Mouse (Mus musculus): ENCODE results near the gene Mpv17l. TPM values are rescaled to one million over a fixed set of nuclear protein-coding genes. Genes with fewer than 3 reads are reported as not detected.
"Not testable (repeated sequence)": the region's sequence is repeated elsewhere in the genome, so short reads cannot be mapped to it uniquely, and the experiment has no call there.

Gene Mpv17l
- polyA plus RNA-seq, 1 experiment from 2014 or later: 3.0 TPM

- ATAC-seq (ENCODE audit: insufficient number of reproducible peaks, low FRiP score); H3K4me3 ChIP-seq; H3K36me3 ChIP-seq; H3K4me2 ChIP-seq; H3K9ac ChIP-seq; H3K4me1 ChIP-seq (replicated peaks); H3K27me3 ChIP-seq (replicated peaks); H3K27ac ChIP-seq (ENCODE audit: poor library complexity, severe bottlenecking): not testable (repeated sequence)
- 45% methylated on average over 1 of the region's 1 CpGs for WGBS
- peaks cover 11% of the 10 kb centered on the region; the same call in 1 of the 2 replicates for H3K9me3 ChIP-seq (replicated peaks)
These were observed 74.1 kb downstream of the Mpv17l start for GRCm38 (mm10) chr16:13977026-13977425.

GRCm38 (mm10) chr16:13981726-13982125 is 78.8 kb downstream of the Mpv17l start:
- not testable (repeated sequence) for H3K9ac ChIP-seq; H3K4me1 ChIP-seq (replicated peaks); H3K36me3 ChIP-seq; H3K27me3 ChIP-seq (replicated peaks); ATAC-seq (ENCODE audit: insufficient number of reproducible peaks, low FRiP score); H3K4me2 ChIP-seq; H3K27ac ChIP-seq (ENCODE audit: poor library complexity, severe bottlenecking); H3K9me3 ChIP-seq (replicated peaks); H3K4me3 ChIP-seq
- WGBS: 67% methylated on average over 3 of the region's 3 CpGs

- Histone ChIP-seq H3K4me1 (replicated peaks) (peaks cover 8% of the 10 kb centered on the region; the same call in 1 of the 2 replicates), H3K9me3 (replicated peaks) (no peaks in the 10 kb centered on the region), H3K27me3 (replicated peaks) (peaks cover 21% of the 10 kb centered on the region), H3K4me3 (no peak overlapping the region), H3K36me3 (no peaks in the 10 kb centered on the region), H3K4me2 (no peak overlapping the region), H3K27ac (ENCODE audit: poor library complexity, severe bottlenecking) (no peak overlapping the region), H3K9ac (no peak overlapping the region)
- WGBS: 79% methylated on average over 5 of the region's 5 CpGs
- ATAC-seq (ENCODE audit: insufficient number of reproducible peaks, low FRiP score): no peak
These were observed 80.2 kb downstream of the Mpv17l start for GRCm38 (mm10) chr16:13983161-13983560.

- H3K27ac ChIP-seq (ENCODE audit: poor library complexity, severe bottlenecking): no peak overlapping the region
- peak overlapping the region; percentile 46 for H3K4me3 ChIP-seq
- peaks cover 21% of the 10 kb centered on the region for H3K27me3 ChIP-seq (replicated peaks)
- H3K9ac ChIP-seq: 0 out of 2 replicates have a peak overlapping the region, but pooled peaks have one; percentile 45
- no peak for ATAC-seq (ENCODE audit: insufficient number of reproducible peaks, low FRiP score)
- 48% methylated on average over 3 of the region's 3 CpGs for WGBS
- peak overlapping the region; percentile 83 for H3K4me2 ChIP-seq
- no peaks in the 10 kb centered on the region for H3K9me3 ChIP-seq (replicated peaks)
- H3K4me1 ChIP-seq (replicated peaks): peaks cover 8% of the 10 kb centered on the region; the same call in 1 of the 2 replicates
- H3K36me3 ChIP-seq: no peaks in the 10 kb centered on the region
These were observed 83.2 kb downstream of the Mpv17l start for GRCm38 (mm10) chr16:13986197-13986573.

GRCm38 (mm10) chr16:13986574-13987478 is 83.9 kb downstream of the Mpv17l start, which contains the start of the genes 2900011O08Rik and Ifitm7:
Gene 2900011O08Rik (plus strand): TSS chr16:13986604.
Gene Ifitm7 (minus strand): TSS chr16:13986888.
- no peak for ATAC-seq (ENCODE audit: insufficient number of reproducible peaks, low FRiP score)
- 1% methylated on average over 31 of the region's 31 CpGs for WGBS

GRCm38 (mm10) chr16:13992518-13993248 is 89.7 kb downstream of the Mpv17l start:
- Histone ChIP-seq H3K27ac (ENCODE audit: poor library complexity, severe bottlenecking) (no peak overlapping the region), H3K36me3 (no peaks in the 10 kb centered on the region), H3K9me3 (replicated peaks) (no peaks in the 10 kb centered on the region), H3K4me2 (no peak overlapping the region), H3K4me3 (no peak overlapping the region), H3K4me1 (replicated peaks) (no peaks in the 10 kb centered on the region), H3K27me3 (replicated peaks) (0 out of 2 replicates have a peak, but pooled peaks cover 5% of the 10 kb centered on the region), H3K9ac (no peak overlapping the region)
- ATAC-seq (ENCODE audit: insufficient number of reproducible peaks, low FRiP score): no peak
- 76% methylated on average over 11 of the region's 11 CpGs for WGBS

More at GRCm38 (mm10) chr16:13986574-13987478, 83.9 kb downstream of the Mpv17l start, which contains the start of the genes 2900011O08Rik and Ifitm7:
- H3K27me3 ChIP-seq (replicated peaks): peaks cover 21% of the 10 kb centered on the region
- no peaks in the 10 kb centered on the region for H3K36me3 ChIP-seq
- peak within 1 kb of the TSS; percentile 83 for H3K4me2 ChIP-seq
- no peak within 1 kb of the TSS for H3K27ac ChIP-seq (ENCODE audit: poor library complexity, severe bottlenecking)
- peaks cover 8% of the 10 kb centered on the region; the same call in 1 of the 2 replicates for H3K4me1 ChIP-seq (replicated peaks)
- H3K9me3 ChIP-seq (replicated peaks): no peaks in the 10 kb centered on the region
- H3K4me3 ChIP-seq: peak within 1 kb of the TSS; percentile 46
- peak within 1 kb of the TSS; percentile 45 for H3K9ac ChIP-seq

- no peak overlapping the region for H3K27ac ChIP-seq (ENCODE audit: poor library complexity, severe bottlenecking)
- no peak overlapping the region for H3K4me2 ChIP-seq
- no peaks in the 10 kb centered on the region for H3K9me3 ChIP-seq (replicated peaks)
- no peak overlapping the region for H3K9ac ChIP-seq
- H3K27me3 ChIP-seq (replicated peaks): no peaks in the 10 kb centered on the region
- 71% methylated on average over 1 of the region's 1 CpGs for WGBS
- no peaks in the 10 kb centered on the region for H3K4me1 ChIP-seq (replicated peaks)
- no peak overlapping the region for H3K4me3 ChIP-seq
- no peaks in the 10 kb centered on the region for H3K36me3 ChIP-seq
- ATAC-seq (ENCODE audit: insufficient number of reproducible peaks, low FRiP score): no peak
These were observed 91.1 kb downstream of the Mpv17l start for GRCm38 (mm10) chr16:13994076-13994475.

GRCm38 (mm10) chr16:13994502-13994901 is 91.5 kb downstream of the Mpv17l start:
- WGBS: 79% methylated on average over 1 of the region's 1 CpGs
- Histone ChIP-seq H3K4me2 (no peak overlapping the region), H3K27me3 (replicated peaks) (no peaks in the 10 kb centered on the region), H3K4me1 (replicated peaks) (no peaks in the 10 kb centered on the region), H3K9me3 (replicated peaks) (no peaks in the 10 kb centered on the region), H3K9ac (no peak overlapping the region), H3K36me3 (no peaks in the 10 kb centered on the region), H3K27ac (ENCODE audit: poor library complexity, severe bottlenecking) (no peak overlapping the region), H3K4me3 (no peak overlapping the region)
- ATAC-seq (ENCODE audit: insufficient number of reproducible peaks, low FRiP score): no peak

Other genes starting within 250 kb of the Mpv17l start
- gene Parn, start 235.0 kb upstream of the Mpv17l start, polyA plus RNA-seq (2016; fragmentation: Nextera tagmentation; extraction: Ambion mirVana): 29.1 and 29.3 TPM in 2 replicates
- 30.5 and 33.0 TPM in 2 replicates for gene Bfar, start 231.3 kb upstream of the Mpv17l start, polyA plus RNA-seq (2016; fragmentation: Nextera tagmentation; extraction: Ambion mirVana)
- gene 3110001I22Rik, start 231.2 kb upstream of the Mpv17l start, polyA plus RNA-seq (2016; fragmentation: Nextera tagmentation; extraction: Ambion mirVana): 3.3 and 4.4 TPM in 2 replicates
- gene Pla2g10, start 172.2 kb upstream of the Mpv17l start, polyA plus RNA-seq (2016; fragmentation: Nextera tagmentation; extraction: Ambion mirVana): 0.18 TPM in 1 of 2 replicates, not detected in the other
- gene Rrn3, start 122.5 kb upstream of the Mpv17l start, polyA plus RNA-seq (2016; fragmentation: Nextera tagmentation; extraction: Ambion mirVana): 61.0 and 63.6 TPM in 2 replicates
- gene Ntan1, start 84.3 kb upstream of the Mpv17l start, polyA plus RNA-seq (2016; fragmentation: Nextera tagmentation; extraction: Ambion mirVana): 144 and 145 TPM in 2 replicates
- 75.6 and 76.6 TPM in 2 replicates for gene Pdxdc1, start within 50 bp of the Mpv17l start, polyA plus RNA-seq (2016; fragmentation: Nextera tagmentation; extraction: Ambion mirVana)
- 1.5 and 1.6 TPM in 2 replicates for gene 2900011O08Rik, start 83.4 kb downstream of the Mpv17l start, polyA plus RNA-seq (2016; fragmentation: Nextera tagmentation; extraction: Ambion mirVana)
- 0.34 TPM in 1 of 2 replicates, not detected in the other for gene Ifitm7, start 83.7 kb downstream of the Mpv17l start, polyA plus RNA-seq (2016; fragmentation: Nextera tagmentation; extraction: Ambion mirVana)